Mouse (Mus musculus) embryonic facial prominence, embryonic 15.5 days (tissue): Measurements from ENCODE around the gene Olfr1252. TPM values are rescaled to one million over a fixed set of nuclear protein-coding genes. Genes with fewer than 3 reads are reported as not detected.

ENCODE experiments used
- ATAC-seq: fragments of 200-750 bp; cut with Nextera tagmentation; 2 replicates; pipeline ENCODE4 v1.8.0; 2017; ENCODE audit warnings: low read depth, moderate TSS enrichment; ENCODE audit not compliant: insufficient number of reproducible peaks, low FRiP score, low TSS enrichment
- H3K27ac ChIP-seq: fragments of 300-500 bp; sonication (generic); replicated peaks from 2 replicates; pipeline ENCODE4 v1.5.1; 2015; ENCODE audit warnings: mild to moderate bottlenecking, inconsistent platforms
- H3K27me3 ChIP-seq: fragments of 300-500 bp; sonication (generic); 2 replicates; pipeline ENCODE4 v1.6.1; 2015; ENCODE audit warnings: inconsistent platforms
- H3K36me3 ChIP-seq: fragments of 300-500 bp; sonication (generic); 2 replicates; pipeline ENCODE4 v1.6.1; 2015; ENCODE audit warnings: mild to moderate bottlenecking, inconsistent platforms
- H3K4me1 ChIP-seq: fragments of 300-500 bp; sonication (generic); 2 replicates; pipeline ENCODE4 v1.6.1; 2015; ENCODE audit warnings: inconsistent platforms
- H3K4me2 ChIP-seq: fragments of 300-500 bp; sonication (generic); replicated peaks from 2 replicates; pipeline ENCODE4 v1.6.1; 2015; ENCODE audit warnings: mild to moderate bottlenecking, inconsistent platforms
- H3K4me3 ChIP-seq: fragments of 300-500 bp; sonication (generic); replicated peaks from 2 replicates; pipeline ENCODE4 v1.5.1; 2015; ENCODE audit warnings: mild to moderate bottlenecking, inconsistent platforms
- H3K9ac ChIP-seq: fragments of 300-500 bp; sonication (generic); 2 replicates; pipeline ENCODE4 v1.6.1; 2015; ENCODE audit warnings: inconsistent platforms
- H3K9me3 ChIP-seq: fragments of 300-500 bp; sonication (generic); replicated peaks from 2 replicates; pipeline ENCODE4 v1.6.1; 2016; ENCODE audit warnings: inconsistent platforms
- WGBS: fragments of 180-500 bp; shearing (Covaris S2); methylation state at CpG from one replicate; pipeline ENCODE4 v1.1.7; 2015; 5-methylcytosine and 5-hydroxymethylcytosine counted together
- polyA plus RNA-seq: library from polyadenylated mRNA; unstranded; fragments of >200 nt; fragmentation: Nextera tagmentation; extraction: Ambion mirVana; gene quantifications from 2 replicates; pipeline ENCODE4 v1.2.1, GENCODE M21; 2015

The Olfr1252 gene
- not detected in 2 replicates for polyA plus RNA-seq

DNA sequence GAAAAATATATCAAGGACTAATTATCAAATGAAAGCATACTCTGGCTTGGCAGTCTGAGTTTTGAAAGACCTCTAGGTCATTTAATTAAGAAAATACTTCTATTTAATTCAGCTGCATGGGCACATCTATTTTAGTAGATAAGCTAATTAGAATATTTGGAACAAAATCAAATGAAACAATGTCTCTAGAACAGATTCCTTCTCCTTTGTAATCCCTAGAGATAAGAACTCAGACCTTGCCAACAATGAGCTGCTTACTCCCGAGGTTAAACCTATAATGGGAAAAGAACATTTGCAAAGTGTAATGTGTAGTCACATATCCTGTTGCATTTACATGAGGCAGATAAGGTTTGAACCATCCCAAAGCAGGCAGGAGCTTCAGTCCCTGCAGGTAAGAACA lies at the start of gene Olfr1252:
Olfr1252 (minus strand) TSS at position 101 of the 400 bp plus-strand sequence.
- no peak within 1 kb of the TSS for H3K27ac ChIP-seq
- ATAC-seq, result no peak
- no peak within 1 kb of the TSS for H3K4me3 ChIP-seq
- H3K36me3 ChIP-seq, result no peaks in the 10 kb centered on the region
- no peaks in the 10 kb centered on the region for H3K4me1 ChIP-seq
- no peak within 1 kb of the TSS for H3K4me2 ChIP-seq
- H3K9me3 ChIP-seq, result no peaks in the 10 kb centered on the region
- H3K9ac ChIP-seq, result no peak within 1 kb of the TSS
- no peaks in the 10 kb centered on the region for H3K27me3 ChIP-seq
- 40% methylated on average over 1 of the region's 1 CpGs for WGBS

DNA sequence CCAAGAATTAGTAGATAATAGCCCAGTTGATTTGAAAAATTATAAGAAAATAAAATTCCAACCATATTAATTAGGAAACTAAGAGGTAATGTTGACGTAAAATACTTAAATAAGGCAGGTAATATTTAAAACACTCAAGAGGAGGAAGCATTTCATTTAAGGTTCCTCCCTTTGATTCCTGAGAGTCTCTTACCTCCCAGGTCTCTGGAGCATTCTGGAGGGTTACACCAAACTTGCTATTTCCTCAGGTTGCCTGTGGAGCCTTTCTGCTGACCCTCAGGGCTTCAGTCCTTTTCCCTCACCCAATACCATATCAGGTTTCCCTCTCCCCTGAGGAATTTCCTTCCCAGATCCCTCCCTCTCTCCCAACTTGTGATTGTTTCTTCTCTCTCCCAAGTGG lies 32.2 kb upstream of the Olfr1252 start, which contains the start of gene Olfr1253:
Olfr1253 (minus strand) TSS at position 101 of the 400 bp plus-strand sequence.
- WGBS, result 82% methylated on average over 1 of the region's 1 CpGs

DNA sequence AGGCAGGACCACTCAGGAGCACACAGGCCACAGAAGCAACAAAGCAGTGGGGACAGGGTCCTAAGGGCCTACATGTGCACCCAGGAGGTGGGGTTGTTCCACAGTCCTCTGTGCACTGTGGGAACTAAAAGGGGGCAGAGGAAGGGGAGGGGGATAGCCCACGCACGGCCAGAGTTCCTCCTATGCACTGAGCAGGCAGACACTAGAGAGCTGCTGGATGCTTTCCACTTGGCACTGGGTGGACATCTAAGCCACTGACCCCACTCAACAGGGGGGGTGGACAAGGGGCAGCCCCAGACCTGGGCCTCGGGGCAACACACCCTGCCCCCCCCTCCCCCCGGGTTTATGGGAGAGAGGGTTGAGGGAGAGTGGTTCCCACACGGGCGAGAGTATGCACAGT lies 32.8 kb downstream of the Olfr1252 start:
- Histone ChIP-seq H3K36me3 (no peaks in the 10 kb centered on the region), H3K27ac (no peak overlapping the region), H3K4me2 (no peak overlapping the region), H3K9me3 (no peaks in the 10 kb centered on the region), H3K4me1 (no peaks in the 10 kb centered on the region), H3K27me3 (no peaks in the 10 kb centered on the region), H3K4me3 (no peak overlapping the region), H3K9ac (no peak overlapping the region)
- ATAC-seq, result no peak; the same call in 1 of the 2 replicates
- 87% methylated on average over 6 of the region's 6 CpGs for WGBS

More for the DNA sequence above, 32.2 kb upstream of the Olfr1252 start, which contains the start of gene Olfr1253:
- H3K4me2 ChIP-seq, result no peak within 1 kb of the TSS
- H3K9ac ChIP-seq, result no peak within 1 kb of the TSS
- no peaks in the 10 kb centered on the region for H3K27me3 ChIP-seq
- H3K9me3 ChIP-seq, result no peaks in the 10 kb centered on the region
- no peaks in the 10 kb centered on the region for H3K36me3 ChIP-seq
- H3K4me1 ChIP-seq, result no peaks in the 10 kb centered on the region
- no peak within 1 kb of the TSS for H3K27ac ChIP-seq
- no peak for ATAC-seq
- H3K4me3 ChIP-seq, result no peak within 1 kb of the TSS

DNA sequence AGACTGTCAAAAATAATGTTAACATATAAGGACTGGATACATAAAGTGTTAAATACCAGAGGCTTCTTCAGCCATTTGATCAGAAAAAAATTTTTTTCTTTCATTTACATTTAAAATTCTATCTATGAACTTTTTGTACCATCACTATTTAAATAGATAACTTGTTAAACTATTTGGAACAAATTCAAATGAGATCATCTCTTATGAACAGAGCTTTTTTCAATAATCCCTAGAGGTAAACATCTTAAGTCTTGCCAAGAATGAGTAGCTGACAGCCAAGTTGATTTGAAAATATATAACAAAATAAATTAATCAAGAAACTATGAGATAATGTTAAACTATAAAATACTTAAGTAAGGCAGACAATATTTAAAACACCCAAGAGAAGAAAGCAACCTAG lies 53.0 kb downstream of the Olfr1252 start, which contains the start of gene Olfr1251:
Olfr1251 (minus strand) TSS at position 101 of the 400 bp plus-strand sequence.
- no peak within 1 kb of the TSS for H3K27ac ChIP-seq
- no peak within 1 kb of the TSS for H3K9ac ChIP-seq
- H3K27me3 ChIP-seq, result no peaks in the 10 kb centered on the region
- H3K36me3 ChIP-seq, result no peaks in the 10 kb centered on the region
- no peak within 1 kb of the TSS for H3K4me3 ChIP-seq
- no peaks in the 10 kb centered on the region for H3K9me3 ChIP-seq
- no peak for ATAC-seq
- no peaks in the 10 kb centered on the region for H3K4me1 ChIP-seq
- no peak within 1 kb of the TSS for H3K4me2 ChIP-seq

Other genes with a start within 250 kb of the Olfr1252 start
- not detected in 2 replicates for gene Olfr1241, start 237.9 kb downstream of the Olfr1252 start, polyA plus RNA-seq
- not detected in 2 replicates for gene Olfr1242, start 226.7 kb downstream of the Olfr1252 start, polyA plus RNA-seq
- not detected in 2 replicates for gene Olfr1243, start 193.5 kb downstream of the Olfr1252 start, polyA plus RNA-seq
- gene Olfr1245, start 146.6 kb downstream of the Olfr1252 start, polyA plus RNA-seq, result not detected in 2 replicates
- gene Olfr1246, start 131.9 kb downstream of the Olfr1252 start, polyA plus RNA-seq, result not detected in 2 replicates
- 0.05 TPM in 1 of 2 replicates, not detected in the other for gene Olfr1247, start 110.9 kb downstream of the Olfr1252 start, polyA plus RNA-seq
- not detected in 2 replicates for gene Olfr1248, start 106.8 kb downstream of the Olfr1252 start, polyA plus RNA-seq
- gene Olfr1249, start 90.0 kb downstream of the Olfr1252 start, polyA plus RNA-seq, result not detected in 2 replicates
- not detected in 2 replicates for gene Olfr1250, start 63.5 kb downstream of the Olfr1252 start, polyA plus RNA-seq
- gene Olfr1251, start 53.1 kb downstream of the Olfr1252 start, polyA plus RNA-seq, result not detected in 2 replicates
- gene Olfr1253, start 32.1 kb upstream of the Olfr1252 start, polyA plus RNA-seq, result not detected in 2 replicates
- not detected in 2 replicates for gene Olfr1254, start 68.6 kb upstream of the Olfr1252 start, polyA plus RNA-seq
- not detected in 2 replicates for gene Olfr1255, start 87.0 kb upstream of the Olfr1252 start, polyA plus RNA-seq
- gene Olfr1256, start 116.5 kb upstream of the Olfr1252 start, polyA plus RNA-seq, result not detected in 2 replicates
- 0.12 TPM in 1 of 2 replicates, not detected in the other for gene Olfr48, start 123.2 kb upstream of the Olfr1252 start, polyA plus RNA-seq
- gene Olfr1257, start 153.4 kb upstream of the Olfr1252 start, polyA plus RNA-seq, result not detected in 2 replicates
- 0.11 TPM in 1 of 2 replicates, not detected in the other for gene Olfr1258, start 202.3 kb upstream of the Olfr1252 start, polyA plus RNA-seq
- gene Olfr1259, start 223.7 kb upstream of the Olfr1252 start, polyA plus RNA-seq, result 0.04 TPM in 1 of 2 replicates, not detected in the other
- not detected in 2 replicates for gene Olfr1260, start 249.3 kb upstream of the Olfr1252 start, polyA plus RNA-seq